Mouse (Mus musculus): ENCODE results near the gene Gars. TPM values are rescaled to one million over a fixed set of nuclear protein-coding genes. Genes with fewer than 3 reads are reported as not detected.

The Gars gene
- polyA plus RNA-seq, 1 experiment from 2014 or later = 206 TPM

- WGBS (ENCODE audit: insufficient replicate concordance) = 24% methylated on average over 15 of the region's 15 CpGs
- no peak for ATAC-seq (replicated peaks; ENCODE audit: insufficient number of reproducible peaks, low FRiP score, low TSS enrichment)
- H3K9ac ChIP-seq (ENCODE audit: low read depth, low read length) = no peak overlapping the region
These were observed 20.9 kb upstream of the Gars start for GRCm38 (mm10) chr6:55016710-55017583.

GRCm38 (mm10) chr6:55018417-55018816, 19.4 kb upstream of the Gars start:
- Histone ChIP-seq H3K9ac (ENCODE audit: low read depth, low read length) (no peak overlapping the region), H3K27me3 (ENCODE audit: control insufficient read depth, insufficient read depth, low read length) (no peaks in the 10 kb centered on the region), H3K4me3 (ENCODE audit: low read depth, low read length) (no peak overlapping the region), H3K27ac (ENCODE audit: low read depth, low read length) (no peak overlapping the region), H3K4me1 (ENCODE audit: control insufficient read depth, insufficient read depth, low read length) (no peaks in the 10 kb centered on the region), H3K9me3 (replicated peaks; ENCODE audit: control insufficient read depth, low read length) (0 out of 2 replicates have a peak, but pooled peaks cover 4% of the 10 kb centered on the region), H3K4me2 (no peak overlapping the region), H3K36me3 (ENCODE audit: control insufficient read depth, insufficient read depth, low read length) (no peaks in the 10 kb centered on the region)
- 40% methylated on average over 2 of the region's 2 CpGs for WGBS (ENCODE audit: insufficient replicate concordance)
- no peak for ATAC-seq (replicated peaks; ENCODE audit: insufficient number of reproducible peaks, low FRiP score, low TSS enrichment)

More at GRCm38 (mm10) chr6:55016710-55017583, 20.9 kb upstream of the Gars start:
- Histone ChIP-seq H3K27me3 (ENCODE audit: control insufficient read depth, insufficient read depth, low read length) (no peaks in the 10 kb centered on the region), H3K27ac (ENCODE audit: low read depth, low read length) (no peak overlapping the region), H3K4me3 (ENCODE audit: low read depth, low read length) (no peak overlapping the region), H3K4me1 (ENCODE audit: control insufficient read depth, insufficient read depth, low read length) (no peaks in the 10 kb centered on the region), H3K4me2 (peak overlapping the region; percentile 23), H3K9me3 (replicated peaks; ENCODE audit: control insufficient read depth, low read length) (0 out of 2 replicates have a peak, but pooled peaks cover 4% of the 10 kb centered on the region), H3K36me3 (ENCODE audit: control insufficient read depth, insufficient read depth, low read length) (no peaks in the 10 kb centered on the region)

GRCm38 (mm10) chr6:55021806-55022205, 16.0 kb upstream of the Gars start:
- 85% methylated on average over 7 of the region's 7 CpGs for WGBS (ENCODE audit: insufficient replicate concordance)
- ATAC-seq (replicated peaks; ENCODE audit: insufficient number of reproducible peaks, low FRiP score, low TSS enrichment) = no peak
- no peak overlapping the region for H3K4me2 ChIP-seq

GRCm38 (mm10) chr6:55027642-55028041, 10.2 kb upstream of the Gars start:
- no peak overlapping the region for H3K9ac ChIP-seq (ENCODE audit: low read depth, low read length)
- no peak overlapping the region for H3K4me2 ChIP-seq
- no peaks in the 10 kb centered on the region for H3K4me1 ChIP-seq (ENCODE audit: control insufficient read depth, insufficient read depth, low read length)
- WGBS (ENCODE audit: insufficient replicate concordance) = 74% methylated on average over 2 of the region's 2 CpGs
- H3K36me3 ChIP-seq (ENCODE audit: control insufficient read depth, insufficient read depth, low read length) = no peaks in the 10 kb centered on the region
- H3K27ac ChIP-seq (ENCODE audit: low read depth, low read length) = no peak overlapping the region
- no peaks in the 10 kb centered on the region for H3K9me3 ChIP-seq (replicated peaks; ENCODE audit: control insufficient read depth, low read length)
- ATAC-seq (replicated peaks; ENCODE audit: insufficient number of reproducible peaks, low FRiP score, low TSS enrichment) = no peak
- H3K27me3 ChIP-seq (ENCODE audit: control insufficient read depth, insufficient read depth, low read length) = no peaks in the 10 kb centered on the region
- no peak overlapping the region for H3K4me3 ChIP-seq (ENCODE audit: low read depth, low read length)

More at GRCm38 (mm10) chr6:55021806-55022205, 16.0 kb upstream of the Gars start:
- no peaks in the 10 kb centered on the region for H3K27me3 ChIP-seq (ENCODE audit: control insufficient read depth, insufficient read depth, low read length)
- no peak overlapping the region for H3K27ac ChIP-seq (ENCODE audit: low read depth, low read length)
- H3K36me3 ChIP-seq (ENCODE audit: control insufficient read depth, insufficient read depth, low read length) = no peaks in the 10 kb centered on the region
- H3K4me3 ChIP-seq (ENCODE audit: low read depth, low read length) = no peak overlapping the region
- no peaks in the 10 kb centered on the region for H3K4me1 ChIP-seq (ENCODE audit: control insufficient read depth, insufficient read depth, low read length)
- no peak overlapping the region for H3K9ac ChIP-seq (ENCODE audit: low read depth, low read length)
- no peaks in the 10 kb centered on the region for H3K9me3 ChIP-seq (replicated peaks; ENCODE audit: control insufficient read depth, low read length)

- Histone ChIP-seq H3K27ac (ENCODE audit: low read depth, low read length) (no peak overlapping the region), H3K4me3 (ENCODE audit: low read depth, low read length) (no peak overlapping the region), H3K9me3 (replicated peaks; ENCODE audit: control insufficient read depth, low read length) (no peaks in the 10 kb centered on the region), H3K4me1 (ENCODE audit: control insufficient read depth, insufficient read depth, low read length) (0 out of 2 replicates have a peak, but pooled peaks cover 3% of the 10 kb centered on the region), H3K36me3 (ENCODE audit: control insufficient read depth, insufficient read depth, low read length) (no peaks in the 10 kb centered on the region), H3K4me2 (peak overlapping the region; percentile 79; the same call in 1 of the 2 replicates), H3K27me3 (ENCODE audit: control insufficient read depth, insufficient read depth, low read length) (no peaks in the 10 kb centered on the region), H3K9ac (ENCODE audit: low read depth, low read length) (no peak overlapping the region)
- no peak for ATAC-seq (replicated peaks; ENCODE audit: insufficient number of reproducible peaks, low FRiP score, low TSS enrichment)
- WGBS (ENCODE audit: insufficient replicate concordance) = 81% methylated on average over 4 of the region's 4 CpGs
These were observed 1.1 kb upstream of the Gars start for GRCm38 (mm10) chr6:55036731-55037130.

GRCm38 (mm10) chr6:55038671-55039445, 1.1 kb downstream of the Gars start:
- WGBS (ENCODE audit: insufficient replicate concordance) = 3% methylated on average over 12 of the region's 12 CpGs

GRCm38 (mm10) chr6:55039446-55039783, 1.6 kb downstream of the Gars start:
- H3K4me3 ChIP-seq (ENCODE audit: low read depth, low read length) = peak overlapping the region; percentile 93
- WGBS (ENCODE audit: insufficient replicate concordance) = 48% methylated on average over 6 of the region's 6 CpGs

More at GRCm38 (mm10) chr6:55038671-55039445, 1.1 kb downstream of the Gars start:
- Histone ChIP-seq H3K27ac (ENCODE audit: low read depth, low read length) (peak overlapping the region; percentile 94), H3K27me3 (ENCODE audit: control insufficient read depth, insufficient read depth, low read length) (no peaks in the 10 kb centered on the region), H3K9ac (ENCODE audit: low read depth, low read length) (peak overlapping the region; percentile 93), H3K4me3 (ENCODE audit: low read depth, low read length) (peak overlapping the region; percentile 93), H3K36me3 (ENCODE audit: control insufficient read depth, insufficient read depth, low read length) (no peaks in the 10 kb centered on the region), H3K9me3 (replicated peaks; ENCODE audit: control insufficient read depth, low read length) (no peaks in the 10 kb centered on the region), H3K4me1 (ENCODE audit: control insufficient read depth, insufficient read depth, low read length) (peaks cover 5% of the 10 kb centered on the region; the same call in 1 of the 2 replicates), H3K4me2 (peak overlapping the region; percentile 79)
- no peak for ATAC-seq (replicated peaks; ENCODE audit: insufficient number of reproducible peaks, low FRiP score, low TSS enrichment)

GRCm38 (mm10) chr6:55040031-55040430, 2.2 kb downstream of the Gars start:
- Histone ChIP-seq H3K27me3 (ENCODE audit: control insufficient read depth, insufficient read depth, low read length) (no peaks in the 10 kb centered on the region), H3K27ac (ENCODE audit: low read depth, low read length) (no peak overlapping the region), H3K9me3 (replicated peaks; ENCODE audit: control insufficient read depth, low read length) (no peaks in the 10 kb centered on the region), H3K4me3 (ENCODE audit: low read depth, low read length) (no peak overlapping the region), H3K4me1 (ENCODE audit: control insufficient read depth, insufficient read depth, low read length) (peaks cover 5% of the 10 kb centered on the region; the same call in 1 of the 2 replicates), H3K36me3 (ENCODE audit: control insufficient read depth, insufficient read depth, low read length) (no peaks in the 10 kb centered on the region), H3K9ac (ENCODE audit: low read depth, low read length) (no peak overlapping the region), H3K4me2 (peak overlapping the region; percentile 79)
- ATAC-seq (replicated peaks; ENCODE audit: insufficient number of reproducible peaks, low FRiP score, low TSS enrichment) = no peak
- WGBS (ENCODE audit: insufficient replicate concordance) = 54% methylated on average over 1 of the region's 1 CpGs

More at GRCm38 (mm10) chr6:55039446-55039783, 1.6 kb downstream of the Gars start:
- no peaks in the 10 kb centered on the region for H3K36me3 ChIP-seq (ENCODE audit: control insufficient read depth, insufficient read depth, low read length)
- peaks cover 5% of the 10 kb centered on the region; the same call in 1 of the 2 replicates for H3K4me1 ChIP-seq (ENCODE audit: control insufficient read depth, insufficient read depth, low read length)
- H3K27me3 ChIP-seq (ENCODE audit: control insufficient read depth, insufficient read depth, low read length) = no peaks in the 10 kb centered on the region
- no peak overlapping the region; the same call in 1 of the 2 replicates for H3K9ac ChIP-seq (ENCODE audit: low read depth, low read length)
- H3K9me3 ChIP-seq (replicated peaks; ENCODE audit: control insufficient read depth, low read length) = no peaks in the 10 kb centered on the region
- peak overlapping the region; percentile 79 for H3K4me2 ChIP-seq
- no peak overlapping the region for H3K27ac ChIP-seq (ENCODE audit: low read depth, low read length)
- no peak for ATAC-seq (replicated peaks; ENCODE audit: insufficient number of reproducible peaks, low FRiP score, low TSS enrichment)
